Mouse (Mus musculus) testis, postnatal 14 days (tissue): ENCODE measurements around the gene Cnpy1.
A peak's percentile ranks its signal among the peaks of the same experiment; 100 is the strongest.

ENCODE experiments used
- DNase-seq: peaks from one replicate; pipeline ENCODE4 v3.0.0; 2021; ENCODE audit warnings: low spot score

Cnpy1 gene

DNA sequence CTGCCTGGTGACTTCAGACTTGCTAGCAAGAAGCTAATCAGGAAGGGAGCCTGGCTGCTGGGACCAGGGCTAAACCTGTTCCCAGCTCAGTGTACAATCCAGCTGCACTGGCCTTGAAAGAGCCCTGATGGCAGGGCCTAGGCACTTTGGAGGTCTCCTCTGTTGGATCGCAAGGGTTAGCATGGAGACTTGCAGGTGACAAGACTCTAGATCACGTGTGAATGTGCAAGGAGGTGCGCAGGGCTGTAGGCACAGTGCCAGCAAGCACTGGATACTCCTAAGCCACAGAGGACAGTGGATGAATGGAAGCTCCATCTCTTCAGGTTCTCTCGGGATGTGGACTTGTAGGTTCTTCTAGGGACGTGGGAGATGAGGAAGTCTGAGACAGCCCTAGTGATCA lies 6.7 kb downstream of the Cnpy1 start:
- no peak for DNase-seq

GRCm38 (mm10) chr5:28238152-28238551 lies 7.5 kb downstream of the Cnpy1 start:
- no peak for DNase-seq

GRCm38 (mm10) chr5:28237715-28238114 lies 7.9 kb downstream of the Cnpy1 start:
- DNase-seq = no peak

DNA sequence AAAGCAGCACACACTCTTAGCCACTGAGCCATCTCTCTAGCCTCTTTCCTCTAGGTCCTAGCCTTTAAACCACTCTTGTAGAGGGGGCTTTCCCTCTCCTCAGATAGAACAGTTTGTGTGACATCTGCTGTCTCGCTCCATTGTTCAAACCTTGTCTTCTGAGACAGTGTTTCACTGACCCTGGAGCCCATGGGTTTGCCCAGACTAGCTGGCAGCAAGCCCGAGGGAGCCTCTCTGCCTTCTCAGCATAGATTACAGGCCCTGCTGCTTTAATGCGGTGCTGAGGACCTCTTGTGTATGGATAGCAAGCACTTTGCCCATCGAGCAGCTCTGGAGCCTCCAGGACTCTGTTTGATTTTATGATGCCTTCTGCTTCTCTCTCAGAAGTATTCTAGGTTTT lies 8.6 kb downstream of the Cnpy1 start:
- no peak for DNase-seq

DNA sequence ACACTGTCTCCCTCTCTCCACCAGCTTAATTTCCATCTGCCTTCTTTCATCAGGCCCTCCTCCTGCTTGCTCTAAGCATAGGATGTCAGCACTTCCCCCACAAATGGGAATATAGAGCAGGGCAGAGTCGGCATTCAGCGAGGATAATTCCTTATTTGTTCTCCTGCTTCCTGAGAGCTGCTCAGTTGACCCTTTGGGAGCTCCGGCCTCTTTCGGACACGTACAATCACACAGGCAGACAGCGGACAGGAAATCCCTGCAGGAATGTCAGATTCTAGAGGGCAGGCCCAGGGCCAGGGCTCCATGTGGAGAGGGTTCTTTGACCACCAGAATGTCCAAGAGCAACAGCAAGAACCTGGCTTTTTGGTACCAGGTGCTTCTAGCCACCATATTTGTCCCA lies 9.5 kb downstream of the Cnpy1 start:
- no peak for DNase-seq

- no peak for DNase-seq
These were observed 13.5 kb downstream of the Cnpy1 start for GRCm38 (mm10) chr5:28232101-28232500.

- no peak for DNase-seq
These were observed 26.0 kb downstream of the Cnpy1 start for GRCm38 (mm10) chr5:28219596-28219995.

DNA sequence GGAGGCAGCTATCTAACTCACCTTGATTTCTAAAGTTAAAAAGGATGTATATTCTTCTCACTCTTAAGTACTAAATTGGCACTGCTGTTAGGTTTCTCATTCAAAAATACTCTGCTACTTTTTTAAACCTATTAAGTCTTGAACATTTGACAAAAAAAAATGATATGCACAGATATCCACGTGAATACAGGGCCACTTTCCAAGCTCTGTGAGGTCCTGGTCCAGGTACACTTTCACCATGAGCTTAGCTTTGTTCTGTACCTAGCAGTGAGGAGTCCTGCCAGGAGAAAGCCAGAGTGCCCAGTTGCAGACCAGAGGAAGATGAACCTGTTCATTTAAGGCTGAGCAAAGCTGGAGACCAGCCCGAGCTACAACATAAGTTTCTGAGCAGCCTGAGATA lies 32.2 kb downstream of the Cnpy1 start:
- DNase-seq = no peak

DNA sequence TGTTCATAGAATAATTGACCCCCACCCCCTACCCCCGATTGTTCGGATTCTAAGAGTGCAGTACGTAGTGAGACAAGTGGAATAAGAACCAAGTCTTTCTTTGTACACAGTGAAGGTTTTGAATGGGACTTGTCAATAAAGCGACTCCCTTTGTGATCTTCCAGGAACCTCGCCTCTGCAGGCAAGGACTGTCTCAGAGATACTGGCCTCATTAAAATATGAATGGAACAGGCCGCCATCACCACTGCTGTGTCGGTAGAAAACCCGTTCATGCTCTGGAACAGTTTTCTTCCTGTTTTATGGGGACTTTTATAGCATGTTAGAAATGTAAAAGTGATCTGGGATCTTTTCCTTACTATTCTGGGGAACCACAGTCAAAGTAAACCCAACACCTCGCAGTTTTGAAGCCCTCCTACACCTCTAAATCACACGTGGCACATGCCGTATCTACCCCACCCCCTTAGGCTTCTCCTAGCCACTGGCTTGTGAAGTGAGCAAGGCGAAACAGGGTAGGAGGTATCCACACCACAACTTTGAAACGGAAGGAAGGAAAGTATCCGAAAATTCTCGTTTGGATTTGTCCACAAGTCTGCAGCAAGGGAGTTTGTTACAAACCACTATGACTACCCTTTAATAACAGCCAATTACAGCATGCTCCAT lies 33.8 kb downstream of the Cnpy1 start:
- no peak for DNase-seq

DNA sequence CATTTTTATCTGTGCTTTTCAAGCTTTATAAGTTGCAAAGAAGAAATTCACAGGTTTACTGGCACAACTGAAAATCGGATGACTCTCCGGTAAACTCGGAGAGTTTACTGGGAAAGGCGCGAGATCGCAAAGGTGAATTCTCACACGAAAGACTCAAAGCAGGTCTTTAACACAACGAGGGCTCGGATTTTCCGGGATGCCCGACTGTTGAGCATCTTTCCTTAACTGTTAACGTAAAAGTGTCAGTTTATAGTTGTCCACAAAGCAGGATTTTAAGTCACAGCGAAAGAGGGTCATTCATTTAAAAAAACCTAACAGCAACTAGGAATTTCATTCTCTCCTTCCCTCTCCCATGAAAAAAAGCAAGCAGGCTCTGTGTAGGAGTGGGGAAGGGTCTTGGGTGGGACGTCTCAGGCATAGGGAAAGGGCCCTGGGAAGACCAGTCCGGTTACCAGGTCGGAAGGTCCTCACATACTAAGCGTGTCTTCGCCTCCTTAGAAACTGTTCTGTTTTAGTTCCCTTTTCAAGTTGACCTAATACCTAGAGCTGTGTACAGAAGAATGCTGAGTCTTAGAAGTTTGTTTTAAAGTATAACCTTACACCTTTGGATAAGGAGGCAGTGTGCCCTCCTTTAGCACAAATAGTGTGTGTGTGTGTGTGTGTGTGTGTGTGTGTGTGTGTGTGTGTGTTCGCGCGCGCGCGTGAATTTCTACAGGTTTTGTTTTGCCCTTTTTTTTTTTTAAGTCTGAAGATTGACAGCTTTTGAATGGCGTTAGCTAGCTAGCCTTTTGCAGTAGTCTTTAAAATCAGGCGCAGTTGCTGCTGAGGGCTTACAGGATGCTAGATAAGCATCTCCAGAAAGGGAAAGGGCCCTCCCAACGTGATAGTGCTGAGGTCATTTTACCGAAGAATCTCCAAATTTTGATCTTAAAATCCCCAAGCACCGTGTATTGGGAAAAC lies 34.7 kb downstream of the Cnpy1 start:
- no peak for DNase-seq

DNA sequence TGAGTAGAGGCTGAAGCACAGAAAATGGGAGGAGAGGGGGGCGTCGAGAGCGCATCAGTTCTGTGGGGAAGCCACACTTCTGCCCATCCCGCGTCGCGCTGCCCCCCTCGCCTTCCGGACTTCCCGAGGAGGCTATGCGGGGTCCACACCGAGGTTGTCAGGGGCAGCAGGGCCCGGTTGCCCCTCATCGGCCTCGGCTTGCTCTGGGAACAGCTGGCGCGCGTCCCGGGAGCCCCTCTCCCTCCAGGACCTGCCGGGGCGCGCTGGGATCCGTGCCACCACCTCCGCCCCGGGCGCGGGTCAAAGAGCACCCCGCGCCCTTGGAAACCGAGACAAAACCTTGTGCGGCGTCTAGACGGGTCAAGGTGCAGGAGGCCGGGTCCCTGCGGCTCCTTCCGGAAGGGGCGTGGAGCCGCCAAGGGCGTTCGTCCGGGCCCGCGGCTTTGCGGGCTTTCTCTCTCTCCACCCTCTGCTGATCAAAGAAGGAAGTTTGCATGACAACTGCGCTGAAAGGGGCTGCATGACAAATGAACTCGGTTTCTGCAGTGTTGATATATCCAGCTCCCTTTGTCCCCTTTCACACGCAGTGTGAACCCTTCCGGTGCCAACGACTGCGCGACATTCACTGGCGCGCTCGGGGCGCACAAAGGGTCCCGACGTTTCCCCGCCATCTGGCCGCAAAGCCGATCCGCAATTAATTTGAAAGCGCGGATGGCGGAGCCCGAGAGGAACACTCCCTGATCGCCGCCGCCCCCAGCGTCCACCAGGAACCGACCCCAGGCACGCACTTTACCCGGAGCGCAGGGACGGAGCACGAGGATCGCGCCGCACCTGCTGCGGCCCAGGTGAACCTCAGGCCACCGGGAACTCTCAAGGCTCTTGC lies 35.8 kb downstream of the Cnpy1 start:
- DNase-seq = peak; percentile 9

DNA sequence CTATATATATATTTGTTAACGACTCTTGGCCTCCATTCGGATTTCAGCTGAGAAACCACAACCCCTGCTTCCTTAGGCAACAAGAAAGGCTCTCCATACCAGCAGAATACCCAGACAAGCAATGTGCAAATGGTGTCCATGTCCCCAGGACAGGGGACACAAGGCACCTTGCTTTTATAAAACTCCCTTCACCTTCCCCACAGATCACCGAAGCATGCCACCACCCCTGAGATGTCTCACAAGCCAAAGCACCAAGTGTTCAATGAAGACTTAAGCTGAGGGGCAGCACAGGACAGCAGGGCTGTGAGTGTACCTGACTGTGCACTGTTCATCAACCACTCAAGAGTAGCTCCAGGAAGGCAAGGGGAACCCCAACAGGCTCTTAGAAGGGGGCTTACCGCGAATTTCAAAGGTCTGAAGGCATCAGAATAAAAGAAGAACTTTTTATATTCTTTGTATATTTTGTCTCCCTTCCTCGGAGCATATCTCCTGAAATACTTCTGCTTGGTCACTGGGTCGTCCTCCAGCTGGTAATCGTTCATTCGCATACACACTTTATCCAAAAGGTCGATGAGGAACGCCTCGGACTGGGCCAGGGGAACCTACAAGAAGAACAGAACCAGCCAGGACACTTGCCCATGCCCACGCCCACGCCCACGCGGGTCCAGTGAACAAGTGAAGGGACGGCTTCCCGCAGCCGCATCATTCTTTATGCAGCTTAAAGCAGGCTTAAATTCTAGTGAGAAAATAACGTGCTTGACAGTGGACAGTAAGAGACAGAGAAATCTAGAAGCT lies 36.7 kb downstream of the Cnpy1 start:
- DNase-seq = no peak

- DNase-seq = no peak
These were observed 38.6 kb downstream of the Cnpy1 start for GRCm38 (mm10) chr5:28207043-28207442.

DNA sequence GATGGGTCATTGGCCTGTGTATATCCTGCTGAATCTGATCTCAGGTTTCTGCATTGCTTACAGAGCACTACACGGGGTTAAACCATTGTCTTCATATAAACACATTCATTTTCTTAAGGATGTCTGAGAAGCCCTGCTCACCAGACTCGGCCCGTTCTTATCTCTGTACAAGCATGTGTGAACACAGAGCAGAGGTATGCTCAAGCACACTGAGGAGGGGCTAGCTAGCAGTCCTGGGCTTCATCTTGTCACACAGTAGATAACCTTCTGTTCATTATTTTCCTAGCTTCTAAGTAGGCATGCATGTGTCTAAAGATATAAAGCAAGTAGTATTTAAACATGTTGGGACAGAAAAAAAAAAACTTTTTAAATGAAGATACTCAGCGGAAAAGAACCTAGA lies 39.2 kb downstream of the Cnpy1 start:
- no peak for DNase-seq

DNA sequence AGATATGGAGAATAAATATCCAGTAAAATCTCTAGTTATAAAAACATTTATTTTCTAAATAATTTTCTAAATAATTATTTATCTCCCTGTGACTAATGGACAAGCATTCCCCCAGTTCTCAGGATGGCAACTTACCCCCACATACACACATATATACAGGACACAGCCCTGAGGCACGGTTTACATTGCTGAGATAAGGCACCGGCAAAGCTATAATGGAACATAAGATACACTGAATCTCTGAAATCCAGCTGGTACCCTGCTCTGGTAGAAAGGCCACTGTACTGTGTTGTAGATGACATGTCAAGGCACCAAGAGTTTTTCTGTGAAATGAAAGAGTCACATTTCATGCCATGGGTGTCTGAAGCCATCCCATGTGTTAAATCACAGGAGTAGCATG lies 40.9 kb downstream of the Cnpy1 start:
- DNase-seq = no peak

- DNase-seq = no peak
These were observed 42.5 kb downstream of the Cnpy1 start for GRCm38 (mm10) chr5:28203086-28203485.

- DNase-seq = no peak
These were observed 46.3 kb downstream of the Cnpy1 start for GRCm38 (mm10) chr5:28199089-28199873.

DNA sequence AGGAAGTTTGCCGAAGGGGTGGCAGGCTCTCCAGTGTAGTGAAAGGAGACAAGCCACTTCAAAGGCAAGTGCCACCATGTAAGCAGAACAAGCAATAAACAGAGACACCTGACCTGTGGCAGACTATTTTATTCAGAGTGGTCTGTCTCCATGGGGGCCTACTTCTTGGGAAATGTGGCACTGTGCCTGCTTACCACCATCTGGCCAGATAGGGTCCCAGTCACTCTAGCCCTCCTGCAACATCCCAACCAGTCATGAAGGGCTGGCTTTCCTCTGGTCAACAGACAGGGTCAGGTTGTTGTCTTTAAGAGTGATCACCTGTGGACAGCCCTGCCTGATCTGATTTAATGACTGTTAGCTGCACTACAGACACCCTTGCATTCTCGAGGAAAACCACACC lies 50.1 kb downstream of the Cnpy1 start:
- DNase-seq = no peak

DNA sequence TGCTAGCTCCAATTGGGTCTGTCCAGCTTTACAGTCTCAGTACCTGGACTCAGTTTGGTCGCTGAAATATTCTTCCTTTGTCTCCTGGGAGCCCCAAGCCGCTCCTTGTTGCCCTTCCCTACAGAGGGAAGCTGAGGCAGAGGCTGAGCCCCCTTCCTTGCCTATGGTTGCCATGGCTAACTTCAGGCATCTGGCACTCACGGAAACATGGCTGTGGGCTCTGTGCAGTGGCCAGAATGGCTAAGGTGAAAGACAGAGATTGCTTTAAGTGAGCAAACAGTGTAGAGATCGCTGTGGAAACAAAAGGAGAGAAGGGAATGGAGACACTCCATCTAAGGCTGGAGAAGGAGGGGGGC lies 53.5 kb downstream of the Cnpy1 start:
- DNase-seq = no peak

- no peak for DNase-seq
These were observed 54.2 kb downstream of the Cnpy1 start for GRCm38 (mm10) chr5:28191201-28192098.
